Mouse (Mus musculus) kidney, postnatal 4 days (tissue): Measurements from ENCODE around the gene Snrnp25.

Experiments
- DNase-seq, 2 experiments: peaks; one replicate each; pipeline ENCODE4 v3.0.0; 2021; ENCODE audit warnings: mixed read lengths in 2 of 2

Snrnp25 gene

GRCm38 (mm10) chr11:32247068-32247467, 41.9 kb downstream of the Snrnp25 start:
- no peak for DNase-seq

GRCm38 (mm10) chr11:32248350-32248749, 43.1 kb downstream of the Snrnp25 start:
- DNase-seq = no peak

- no peak for DNase-seq
These were observed 45.9 kb downstream of the Snrnp25 start for GRCm38 (mm10) chr11:32250880-32251763.

- DNase-seq = no peak
These were observed 47.9 kb downstream of the Snrnp25 start for GRCm38 (mm10) chr11:32253121-32253520.

GRCm38 (mm10) chr11:32256146-32256545, 50.9 kb downstream of the Snrnp25 start:
- no peak for DNase-seq

- no peak for DNase-seq
These were observed 51.4 kb downstream of the Snrnp25 start for GRCm38 (mm10) chr11:32256566-32256965.
